Mouse (Mus musculus) frontal cortex, postnatal 10 days (tissue): ENCODE measurements around the gene Tpp1.

ENCODE experiments used
- DNase-seq, 2 experiments: peaks; one replicate each; pipeline ENCODE4 v3.0.0; 2022; ENCODE audit warnings: low spot score in 2 of 2, mixed read lengths in 1 of 2

Gene Tpp1

GRCm38 (mm10) chr7:105728701-105729428 lies 23.2 kb downstream of the Tpp1 start:
- DNase-seq = no peak

GRCm38 (mm10) chr7:105726980-105727325 lies 25.1 kb downstream of the Tpp1 start:
- DNase-seq = no peak

- DNase-seq = peak in 1 of 2 experiments; percentile 54
Observed at GRCm38 (mm10) chr7:105726144-105726979, 25.7 kb downstream of the Tpp1 start.

- no peak for DNase-seq
Observed at GRCm38 (mm10) chr7:105721916-105722315, 30.1 kb downstream of the Tpp1 start.

- no peak for DNase-seq
Observed at GRCm38 (mm10) chr7:105715366-105715765, 36.7 kb downstream of the Tpp1 start.

GRCm38 (mm10) chr7:105708733-105709132 lies 43.3 kb downstream of the Tpp1 start:
- no peak for DNase-seq

GRCm38 (mm10) chr7:105703816-105704215 lies 48.2 kb downstream of the Tpp1 start:
- no peak for DNase-seq

GRCm38 (mm10) chr7:105703184-105703583 lies 48.9 kb downstream of the Tpp1 start:
- DNase-seq = no peak
